Mouse (Mus musculus) cortical plate, adult 2 months (tissue): ENCODE data around the gene Hivep3.

Experiments used
- CTCF ChIP-seq: fragments of 200-500 bp; IDR thresholded peaks from 2 replicates; pipeline ENCODE4 v1.5.1; 2011; ENCODE audit warnings: mild to moderate bottlenecking, control low read depth, low read length; ENCODE audit not compliant: insufficient read depth; ENCODE audit errors: extremely low read depth
- POLR2A ChIP-seq: fragments of 200-500 bp; IDR thresholded peaks from 2 replicates; pipeline ENCODE4 v1.6.1; 2011; ENCODE audit warnings: mild to moderate bottlenecking, low read length, control low read depth; ENCODE audit not compliant: insufficient read depth; ENCODE audit errors: extremely low read depth

DNA sequence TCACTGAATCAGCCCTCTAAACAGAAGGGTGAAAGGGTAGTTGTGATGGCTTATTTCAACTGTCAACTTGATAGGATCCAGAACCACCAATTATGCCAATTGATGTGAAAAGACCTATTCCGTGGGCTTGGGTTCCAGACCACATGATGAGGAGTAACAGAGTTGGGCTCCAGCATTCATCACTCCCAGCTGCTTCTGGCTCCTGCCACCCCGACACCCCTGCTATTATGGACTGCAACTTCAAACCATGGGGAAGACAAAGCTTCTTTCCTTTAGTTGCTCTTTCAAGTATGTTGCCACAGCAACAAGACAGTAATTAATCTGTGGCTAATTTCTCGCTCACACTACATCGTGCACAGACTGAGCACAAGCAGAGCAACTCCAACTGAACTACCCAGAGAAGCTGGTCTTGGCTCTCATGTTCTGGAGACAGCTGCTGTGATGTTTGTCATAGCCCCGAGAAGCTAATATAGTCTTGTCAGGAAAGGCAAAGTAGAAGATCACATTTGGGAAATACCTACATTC, 159.7 kb downstream of the Hivep3 start:
- TF ChIP-seq CTCF (no peak), POLR2A (no peak)
